Mouse (Mus musculus): ENCODE measurements at regions not wholly inside any gene's neighbourhood (a gene's known extent, or its start where the extent isn't known, plus 50 kb on each side); places are given as distances from the start of the nearest gene placed in this dataset.

DNA sequence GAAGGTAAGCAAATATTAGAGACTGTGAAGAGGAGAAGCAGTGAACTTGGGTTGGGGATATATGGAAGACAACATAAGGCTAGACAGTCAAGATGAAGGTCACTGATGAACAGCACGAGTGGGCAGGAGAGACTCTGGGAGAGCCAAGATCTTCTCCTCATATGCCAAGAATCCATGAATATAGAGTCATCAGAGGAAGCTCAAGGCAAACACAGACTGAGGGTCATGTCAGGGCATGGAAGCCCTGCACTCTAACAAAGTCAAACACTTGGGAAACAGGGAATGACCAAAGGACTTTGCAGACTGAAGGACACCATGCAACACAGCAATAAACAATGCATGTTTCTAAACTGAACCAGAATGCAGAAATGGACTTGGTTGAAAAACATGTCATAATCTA lies 351.4 kb downstream of the Hs3st3b1 start:
- TF ChIP-seq EP300 (IDR thresholded peaks at IDR 0.05), result no peak
- no peak for TF ChIP-seq CTCF (IDR thresholded peaks at IDR 0.05)
- ATAC-seq (no peak), DNase-seq (ENCODE audit: low spot score) (no peak)
- WGBS, result 87% methylated on average over 1 of the region's 1 CpGs
- H3K9ac ChIP-seq (replicated peaks; ENCODE audit: low read depth), result no peak overlapping the region
- H3K9me3 ChIP-seq (ENCODE audit: low read length), result no peaks in the 10 kb centered on the region
- H3K4me3 ChIP-seq (ENCODE audit: low read depth, low read length), result no peak overlapping the region
- no peak overlapping the region for H3K27ac ChIP-seq (ENCODE audit: low read length)
- no peaks in the 10 kb centered on the region for H3K4me1 ChIP-seq (ENCODE audit: insufficient read depth, low read depth, low read length)
- no peaks in the 10 kb centered on the region for H3K27me3 ChIP-seq (replicated peaks; ENCODE audit: insufficient read depth, low read length)
- H3K36me3 ChIP-seq (ENCODE audit: insufficient read depth, low read length), result no peaks in the 10 kb centered on the region
- no peak overlapping the region for H3K4me2 ChIP-seq (replicated peaks; ENCODE audit: low read depth, low read length)

- peak; percentile 4 for DNase-seq (ENCODE audit: low spot score)
- no peaks in the 10 kb centered on the region for H3K36me3 ChIP-seq (ENCODE audit: insufficient read depth, low read length)
- WGBS, result 39% methylated on average over 2 of the region's 2 CpGs
- no peaks in the 10 kb centered on the region for H3K27me3 ChIP-seq (replicated peaks; ENCODE audit: insufficient read depth, low read length)
- no peaks in the 10 kb centered on the region for H3K4me1 ChIP-seq (ENCODE audit: insufficient read depth, low read depth, low read length)
- H3K4me3 ChIP-seq (ENCODE audit: low read depth, low read length), result no peak overlapping the region
- TF ChIP-seq CTCF (IDR thresholded peaks at IDR 0.05) (no peak), EP300 (IDR thresholded peaks at IDR 0.05) (no peak)
- H3K9me3 ChIP-seq (ENCODE audit: low read length), result no peaks in the 10 kb centered on the region
- ATAC-seq, result no peak
- no peak overlapping the region for H3K9ac ChIP-seq (replicated peaks; ENCODE audit: low read depth)
- H3K4me2 ChIP-seq (replicated peaks; ENCODE audit: low read depth, low read length), result no peak overlapping the region
- H3K27ac ChIP-seq (ENCODE audit: low read length), result no peak overlapping the region
Measured at GRCm38 (mm10) chr11:63573271-63573670, 348.8 kb downstream of the Hs3st3b1 start.

- H3K4me3 ChIP-seq (ENCODE audit: low read depth, low read length), result no peak overlapping the region
- H3K9me3 ChIP-seq (ENCODE audit: low read length), result no peaks in the 10 kb centered on the region
- no peaks in the 10 kb centered on the region for H3K27me3 ChIP-seq (replicated peaks; ENCODE audit: insufficient read depth, low read length)
- ATAC-seq (no peak), DNase-seq (ENCODE audit: low spot score) (peak; percentile 17)
- TF ChIP-seq EP300 (IDR thresholded peaks at IDR 0.05), result no peak
- no peak for TF ChIP-seq CTCF (IDR thresholded peaks at IDR 0.05)
- H3K4me1 ChIP-seq (ENCODE audit: insufficient read depth, low read depth, low read length), result no peaks in the 10 kb centered on the region
- WGBS, result 62% methylated on average over 3 of the region's 3 CpGs
- no peak overlapping the region for H3K4me2 ChIP-seq (replicated peaks; ENCODE audit: low read depth, low read length)
- no peak overlapping the region for H3K27ac ChIP-seq (ENCODE audit: low read length)
- H3K9ac ChIP-seq (replicated peaks; ENCODE audit: low read depth), result no peak overlapping the region
- no peaks in the 10 kb centered on the region for H3K36me3 ChIP-seq (ENCODE audit: insufficient read depth, low read length)
Measured at GRCm38 (mm10) chr11:63583321-63583720, 338.8 kb downstream of the Hs3st3b1 start.

- TF ChIP-seq CTCF (IDR thresholded peaks at IDR 0.05) (no peak), EP300 (IDR thresholded peaks at IDR 0.05) (no peak)
- ATAC-seq (no peak), DNase-seq (ENCODE audit: low spot score) (no peak)
- no peaks in the 10 kb centered on the region for H3K4me1 ChIP-seq (ENCODE audit: insufficient read depth, low read depth, low read length)
- no peak overlapping the region for H3K9ac ChIP-seq (replicated peaks; ENCODE audit: low read depth)
- no peak overlapping the region for H3K4me2 ChIP-seq (replicated peaks; ENCODE audit: low read depth, low read length)
- WGBS, result 74% methylated on average over 8 of the region's 8 CpGs
- no peaks in the 10 kb centered on the region for H3K36me3 ChIP-seq (ENCODE audit: insufficient read depth, low read length)
- no peak overlapping the region for H3K27ac ChIP-seq (ENCODE audit: low read length)
- H3K4me3 ChIP-seq (ENCODE audit: low read depth, low read length), result no peak overlapping the region
- no peaks in the 10 kb centered on the region for H3K9me3 ChIP-seq (ENCODE audit: low read length)
- no peaks in the 10 kb centered on the region for H3K27me3 ChIP-seq (replicated peaks; ENCODE audit: insufficient read depth, low read length)
Measured at GRCm38 (mm10) chr11:63585216-63585869, 336.7 kb downstream of the Hs3st3b1 start.

DNA sequence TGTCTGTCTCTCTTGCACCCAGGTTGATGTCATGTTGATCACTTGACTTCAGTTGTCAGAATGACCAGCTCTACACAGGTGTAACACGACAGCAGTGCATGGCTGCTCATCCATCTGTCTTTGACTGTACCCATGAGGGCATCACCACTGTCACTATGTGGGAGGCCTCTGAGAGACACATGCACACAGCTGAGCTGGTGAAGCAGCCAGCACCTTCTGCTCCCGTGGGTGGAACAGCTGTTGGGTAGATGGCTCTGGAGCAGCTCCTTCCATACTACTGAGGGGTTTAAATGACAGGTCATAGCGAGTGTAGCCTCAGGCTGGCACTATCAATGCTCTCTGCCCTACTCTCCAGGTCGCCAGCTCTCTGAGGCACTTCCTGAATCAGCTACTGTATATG lies 301.9 kb downstream of the Hs3st3b1 start:
- Histone ChIP-seq H3K27me3 (replicated peaks; ENCODE audit: insufficient read depth, low read length) (no peaks in the 10 kb centered on the region), H3K9me3 (ENCODE audit: low read length) (no peaks in the 10 kb centered on the region), H3K36me3 (ENCODE audit: insufficient read depth, low read length) (no peaks in the 10 kb centered on the region), H3K4me3 (ENCODE audit: low read depth, low read length) (no peak overlapping the region), H3K4me2 (replicated peaks; ENCODE audit: low read depth, low read length) (no peak overlapping the region), H3K4me1 (ENCODE audit: insufficient read depth, low read depth, low read length) (no peaks in the 10 kb centered on the region), H3K9ac (replicated peaks; ENCODE audit: low read depth) (no peak overlapping the region), H3K27ac (ENCODE audit: low read length) (no peak overlapping the region)
- no peak for DNase-seq (ENCODE audit: low spot score)
- TF ChIP-seq EP300 (IDR thresholded peaks at IDR 0.05) (no peak), CTCF (IDR thresholded peaks at IDR 0.05) (no peak)
- whole genome bisulfite sequencing, result 75% methylated on average over 4 of the region's 4 CpGs
- ATAC-seq, result no peak

DNA sequence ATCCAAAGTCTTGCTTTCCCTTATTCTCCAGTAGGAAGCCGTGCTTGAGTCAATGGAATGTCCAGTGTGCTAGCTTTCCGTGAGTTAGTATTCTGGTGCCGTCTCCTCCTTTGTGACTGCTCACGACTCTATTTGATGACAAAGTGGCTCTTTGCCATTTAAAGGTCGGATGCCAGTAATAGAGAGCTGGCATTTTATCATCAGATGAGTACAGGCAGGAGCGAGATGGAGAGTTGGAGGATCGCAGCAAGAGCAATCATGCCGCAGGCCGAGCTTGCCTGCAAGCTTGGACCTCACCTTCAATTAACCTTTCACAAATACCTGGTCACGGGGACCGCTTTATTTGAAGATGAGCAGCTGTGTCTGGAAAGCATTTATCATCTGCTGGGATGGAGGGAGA lies 291.8 kb downstream of the Hs3st3b1 start:
- WGBS, result 63% methylated on average over 11 of the region's 11 CpGs
- H3K27me3 ChIP-seq (replicated peaks; ENCODE audit: insufficient read depth, low read length), result no peaks in the 10 kb centered on the region
- ATAC-seq (no peak), DNase-seq (ENCODE audit: low spot score) (no peak)
- no peak overlapping the region for H3K4me3 ChIP-seq (ENCODE audit: low read depth, low read length)
- TF ChIP-seq CTCF (IDR thresholded peaks at IDR 0.05) (no peak), EP300 (IDR thresholded peaks at IDR 0.05) (no peak)
- no peaks in the 10 kb centered on the region for H3K9me3 ChIP-seq (ENCODE audit: low read length)
- H3K9ac ChIP-seq (replicated peaks; ENCODE audit: low read depth), result no peak overlapping the region
- no peaks in the 10 kb centered on the region for H3K36me3 ChIP-seq (ENCODE audit: insufficient read depth, low read length)
- no peak overlapping the region for H3K27ac ChIP-seq (ENCODE audit: low read length)
- H3K4me2 ChIP-seq (replicated peaks; ENCODE audit: low read depth, low read length), result no peak overlapping the region
- H3K4me1 ChIP-seq (ENCODE audit: insufficient read depth, low read depth, low read length), result no peaks in the 10 kb centered on the region

GRCm38 (mm10) chr11:63657057-63657456 lies 265.0 kb downstream of the Hs3st3b1 start:
- DNase-seq (ENCODE audit: low spot score), result no peak
- no peaks in the 10 kb centered on the region for H3K27me3 ChIP-seq (replicated peaks; ENCODE audit: insufficient read depth, low read length)
- no peaks in the 10 kb centered on the region for H3K36me3 ChIP-seq (ENCODE audit: insufficient read depth, low read length)
- WGBS, result 79% methylated on average over 9 of the region's 9 CpGs
- ATAC-seq, result no peak
- TF ChIP-seq CTCF (IDR thresholded peaks at IDR 0.05) (no peak), EP300 (IDR thresholded peaks at IDR 0.05) (no peak)
- H3K4me1 ChIP-seq (ENCODE audit: insufficient read depth, low read depth, low read length), result no peaks in the 10 kb centered on the region
- H3K9me3 ChIP-seq (ENCODE audit: low read length), result no peaks in the 10 kb centered on the region
- no peak overlapping the region for H3K4me3 ChIP-seq (ENCODE audit: low read depth, low read length)
- no peak overlapping the region for H3K9ac ChIP-seq (replicated peaks; ENCODE audit: low read depth)
- no peak overlapping the region for H3K4me2 ChIP-seq (replicated peaks; ENCODE audit: low read depth, low read length)
- no peak overlapping the region for H3K27ac ChIP-seq (ENCODE audit: low read length)
